Mouse (Mus musculus): ENCODE data around the gene Pum2.

The Pum2 gene

DNA sequence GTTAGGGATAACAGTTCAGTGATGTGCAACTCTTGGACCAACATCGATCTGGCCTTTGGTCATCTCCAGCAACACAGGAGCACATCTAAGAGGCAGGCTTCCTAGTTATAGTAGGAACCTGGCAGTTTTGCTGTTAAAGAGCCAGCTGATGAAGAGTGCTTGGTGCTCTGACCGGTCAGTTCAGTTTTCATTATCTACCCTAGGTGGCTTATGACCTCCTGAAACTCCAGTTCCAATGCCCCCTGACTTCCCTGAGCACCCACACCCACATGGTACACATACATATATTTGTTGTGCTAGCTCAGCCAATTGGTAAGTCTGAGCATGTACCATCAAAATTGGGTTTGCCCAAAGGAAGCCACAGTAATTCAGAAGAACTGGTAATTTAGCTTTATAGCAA, 79.7 kb downstream of the Pum2 start:
- in situ Hi-C loops (cut with MboI; ENCODE audit: unreplicated experiment in 2 of 2) = loop anchor here in 1 of 2 experiments (25.0 kb wide), 1 partner anchor 259 kb away; no protein-coding TSS in a partner anchor

DNA sequence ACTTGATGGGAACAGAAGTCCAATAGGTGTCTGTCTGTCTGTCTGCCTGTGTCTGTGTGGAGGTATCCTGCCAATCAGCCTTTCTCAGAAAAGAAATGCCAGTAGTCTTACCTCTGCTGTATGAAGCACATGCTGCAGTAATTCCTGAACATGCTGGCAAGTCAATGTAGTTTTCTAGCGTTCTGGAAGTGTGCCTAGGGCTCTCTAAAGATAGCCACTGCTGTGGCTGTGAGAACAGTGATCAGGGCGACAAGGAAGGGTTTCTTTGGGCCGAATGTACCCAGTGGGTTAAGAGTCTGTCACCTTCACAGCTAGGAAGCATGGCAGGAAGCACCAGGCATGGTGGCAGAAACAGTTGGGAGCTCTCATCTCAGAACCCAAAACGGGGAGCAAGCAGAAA, 80.2 kb downstream of the Pum2 start:
- in situ Hi-C loops (cut with MboI; ENCODE audit: unreplicated experiment in 2 of 2) = loop anchor here in 1 of 2 experiments (25.0 kb wide), 1 partner anchor 258 kb away; no protein-coding TSS in a partner anchor

DNA sequence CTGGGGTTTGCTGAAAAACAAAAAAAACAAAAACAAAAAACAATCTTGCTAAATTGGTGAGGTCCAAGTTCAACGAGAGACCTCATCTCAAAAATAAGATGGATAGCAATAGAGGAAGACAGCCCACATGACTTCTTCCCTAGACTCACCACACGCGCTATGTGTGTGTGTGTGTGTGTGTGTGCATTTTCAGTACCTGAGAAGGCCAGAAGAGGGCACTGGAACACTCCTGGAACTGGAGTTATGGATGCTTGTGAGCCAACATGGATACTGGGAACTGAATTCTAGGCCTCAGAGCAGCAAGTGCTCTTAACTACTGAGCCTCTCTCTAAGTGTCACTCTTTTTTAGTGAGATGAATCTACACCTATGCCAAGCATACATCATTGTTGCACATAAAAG, 84.1 kb downstream of the Pum2 start:
- in situ Hi-C loops (cut with MboI; ENCODE audit: unreplicated experiment in 2 of 2) = loop anchor here in 1 of 2 experiments (25.0 kb wide), 1 partner anchor 254 kb away; no protein-coding TSS in a partner anchor

DNA sequence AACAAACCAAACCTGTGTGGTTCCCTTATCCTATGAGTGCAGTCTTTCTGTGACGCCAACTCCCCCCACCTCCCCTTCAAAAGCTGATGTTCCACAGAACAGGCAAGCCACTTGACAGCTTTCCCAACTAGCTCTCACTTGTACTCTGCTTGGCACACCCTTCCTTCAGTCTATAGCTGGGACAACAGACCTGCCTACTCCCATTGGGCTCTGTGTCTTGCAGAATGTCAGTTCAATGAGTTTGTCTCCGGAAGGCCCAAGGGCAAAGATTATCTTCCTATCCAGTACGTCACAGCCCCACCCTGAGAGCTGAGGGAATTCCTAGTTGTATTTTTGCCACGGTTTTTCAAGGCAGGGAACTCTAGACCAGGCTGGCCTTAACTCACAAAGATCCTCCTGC, 85.2 kb downstream of the Pum2 start:
- in situ Hi-C loops (cut with MboI; ENCODE audit: unreplicated experiment in 2 of 2) = loop anchor here in 1 of 2 experiments (25.0 kb wide), 1 partner anchor 253 kb away; no protein-coding TSS in a partner anchor

DNA sequence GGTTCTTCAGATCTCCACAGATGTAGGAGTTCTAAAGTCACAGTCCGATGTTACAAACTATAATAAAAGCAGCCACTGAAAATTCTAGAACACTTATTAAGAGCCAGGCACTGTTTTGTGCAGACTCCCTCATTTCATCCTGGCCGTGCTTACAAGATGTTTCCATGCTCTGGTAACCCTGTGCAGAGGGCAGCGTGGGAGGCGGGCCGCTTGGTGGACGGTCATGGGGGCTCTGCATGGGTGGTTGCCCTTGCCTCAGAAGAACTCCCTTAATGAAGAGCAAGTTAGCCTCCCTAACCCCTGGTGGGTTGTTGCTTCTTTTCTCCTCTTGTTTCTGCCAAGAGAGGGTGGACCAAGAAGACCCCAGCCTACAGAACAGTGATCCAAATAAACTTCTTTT, 85.8 kb downstream of the Pum2 start:
- in situ Hi-C loops (cut with MboI; ENCODE audit: unreplicated experiment in 2 of 2) = loop anchor here in 1 of 2 experiments (25.0 kb wide), 1 partner anchor 253 kb away; no protein-coding TSS in a partner anchor

DNA sequence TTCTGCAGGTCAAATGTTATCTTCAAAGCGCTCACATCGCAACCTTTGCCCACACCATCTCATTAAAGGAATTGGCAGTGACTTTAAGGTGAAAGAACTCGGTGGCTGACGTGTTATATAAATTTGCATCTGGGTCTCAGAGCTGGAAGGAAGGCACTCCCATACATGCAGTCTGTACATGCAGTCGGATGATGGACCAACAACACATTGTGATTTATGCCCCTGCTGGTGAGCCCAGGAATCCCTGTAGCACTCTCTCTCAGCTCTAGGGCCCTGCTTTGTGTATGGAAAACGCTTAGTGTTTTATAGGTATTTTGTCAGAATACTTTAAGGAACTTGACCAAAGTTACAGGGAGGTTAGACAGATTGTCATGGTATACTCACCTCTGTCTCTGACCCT, 86.6 kb downstream of the Pum2 start:
- in situ Hi-C loops (cut with MboI; ENCODE audit: unreplicated experiment in 2 of 2) = loop anchor here in 1 of 2 experiments (25.0 kb wide), 1 partner anchor 252 kb away; no protein-coding TSS in a partner anchor

DNA sequence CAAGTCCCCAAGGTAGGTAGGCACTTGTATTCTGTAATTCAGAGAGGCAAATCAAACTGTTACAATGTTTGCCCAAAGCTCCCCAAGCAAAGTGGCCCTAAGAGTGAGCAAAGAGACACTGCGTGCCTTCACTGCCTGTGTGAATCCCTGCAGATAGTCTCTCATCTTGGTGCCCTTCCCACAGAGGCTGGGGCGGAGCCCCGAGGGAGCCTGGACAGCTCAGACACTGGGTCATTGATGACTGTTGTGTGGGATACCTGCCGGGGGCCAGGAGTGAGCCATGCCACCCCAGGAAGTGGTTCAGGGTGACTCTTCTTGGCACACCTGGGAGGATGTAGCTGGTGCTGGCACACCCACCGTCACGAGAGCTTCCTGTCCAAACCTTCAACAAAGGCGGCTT, 87.1 kb downstream of the Pum2 start:
- in situ Hi-C loops (cut with MboI; ENCODE audit: unreplicated experiment in 2 of 2) = loop anchor here in 1 of 2 experiments (25.0 kb wide), 1 partner anchor 251 kb away; no protein-coding TSS in a partner anchor

DNA sequence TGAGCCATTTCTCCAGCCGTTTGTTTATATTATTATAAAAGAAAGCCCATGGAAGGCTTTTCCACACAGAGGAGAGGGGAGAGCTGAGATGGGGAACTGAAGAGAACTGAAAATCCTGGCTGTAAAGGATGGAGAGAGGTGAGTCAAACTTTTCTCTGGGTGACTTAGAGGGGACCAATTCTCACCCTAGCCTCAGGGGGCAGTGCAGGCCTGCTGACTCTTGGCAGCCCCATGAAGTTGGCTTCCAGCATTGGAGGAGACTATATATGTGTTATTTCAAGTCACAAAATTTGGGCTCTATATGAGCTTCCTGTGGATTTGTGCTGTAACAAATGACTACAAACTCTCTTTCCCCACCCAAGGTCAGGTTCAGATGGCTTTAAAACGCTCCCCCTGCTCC, 88.7 kb downstream of the Pum2 start:
- in situ Hi-C loops (cut with MboI; ENCODE audit: unreplicated experiment in 2 of 2) = loop anchor here in 1 of 2 experiments (25.0 kb wide), 1 partner anchor 250 kb away; no protein-coding TSS in a partner anchor

DNA sequence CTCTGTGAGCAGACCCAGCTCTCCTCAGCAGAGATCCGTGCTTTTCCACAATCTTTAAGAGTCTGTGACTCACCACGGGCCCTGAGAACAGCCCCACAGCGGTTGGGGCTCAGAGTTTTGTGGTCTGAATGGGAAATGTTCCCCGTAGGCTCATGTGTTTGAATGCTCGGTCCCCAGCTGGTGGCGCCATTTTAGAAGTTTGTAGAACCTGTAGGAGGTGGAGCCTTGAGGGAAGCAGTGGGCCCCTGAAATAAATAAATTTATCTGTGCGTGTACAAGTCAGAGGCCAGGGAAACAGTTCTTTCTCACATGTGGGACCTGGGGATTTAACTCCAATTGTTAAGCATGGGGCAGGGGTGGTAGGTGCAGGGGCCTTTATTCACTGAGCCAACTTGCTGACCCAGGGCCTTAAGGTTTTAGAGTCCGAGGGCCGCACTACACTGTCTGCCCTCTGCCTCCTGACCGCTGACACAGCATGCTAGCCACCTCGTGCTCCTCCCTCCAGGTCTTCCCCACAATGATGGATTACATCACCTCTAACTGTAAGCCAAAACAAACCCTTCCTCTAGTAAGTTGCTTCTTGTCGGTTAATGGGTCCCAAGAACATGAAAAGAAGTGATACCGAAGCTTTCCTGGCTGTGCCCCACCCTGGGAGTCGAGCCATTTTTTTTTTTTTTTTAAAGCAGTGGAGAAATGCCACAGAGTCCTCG, 90.4 kb downstream of the Pum2 start:
- in situ Hi-C loops (cut with MboI; ENCODE audit: unreplicated experiment in 2 of 2) = loop anchor here in 1 of 2 experiments (25.0 kb wide), 1 partner anchor 248 kb away; no protein-coding TSS in a partner anchor

DNA sequence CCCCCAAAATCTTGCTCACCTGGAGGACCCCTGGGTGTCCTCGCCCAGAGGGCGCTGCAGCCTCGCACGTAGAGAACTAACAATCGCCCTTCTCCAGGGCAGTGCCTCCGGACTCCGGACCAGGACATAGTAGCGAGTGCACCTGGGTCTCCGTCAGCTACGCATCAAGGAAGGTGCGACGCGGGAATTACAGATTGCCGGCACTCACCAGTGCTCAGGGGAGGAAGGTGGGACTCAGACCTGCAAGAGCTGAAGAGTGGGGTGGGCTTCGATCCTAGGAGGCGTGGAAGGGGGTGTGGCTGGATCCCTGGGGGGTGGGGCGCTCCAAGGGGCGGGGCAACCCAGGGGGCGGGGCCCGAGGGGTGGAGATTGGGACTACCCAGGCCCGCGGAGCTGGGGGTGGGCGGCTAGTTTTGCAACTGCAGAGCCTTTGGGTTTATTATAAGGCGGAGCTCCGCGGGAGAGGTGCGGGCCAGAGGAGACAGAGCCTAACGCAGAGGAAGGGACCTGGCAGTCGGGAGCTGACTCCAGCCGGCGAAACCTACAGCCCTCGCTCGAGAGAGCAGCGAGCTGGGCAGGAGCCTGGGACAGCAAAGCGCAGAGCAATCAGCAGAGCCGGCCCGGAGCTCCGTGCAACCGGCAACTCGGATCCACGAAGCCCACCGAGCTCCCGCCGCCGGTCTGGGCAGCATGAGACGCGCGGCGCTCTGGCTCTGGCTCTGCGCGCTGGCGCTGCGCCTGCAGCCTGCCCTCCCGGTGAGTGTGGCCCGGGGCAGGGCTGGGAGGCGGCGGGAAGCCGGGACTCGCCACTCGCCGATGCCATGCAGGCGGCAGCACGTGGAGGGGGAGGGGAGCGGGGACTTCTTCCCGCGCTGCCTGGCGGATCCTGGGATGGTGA, 97.3 kb downstream of the Pum2 start, which contains the start of gene Sdc1:
Gene Sdc1 (plus strand): TSS at position 378 of the 898 bp plus-strand sequence.
- in situ Hi-C loops (cut with MboI; ENCODE audit: unreplicated experiment in 2 of 2) = loop anchor here (5.0 to 25.0 kb wide), 3 partner anchors 114 to 241 kb away; no protein-coding TSS in a partner anchor

DNA sequence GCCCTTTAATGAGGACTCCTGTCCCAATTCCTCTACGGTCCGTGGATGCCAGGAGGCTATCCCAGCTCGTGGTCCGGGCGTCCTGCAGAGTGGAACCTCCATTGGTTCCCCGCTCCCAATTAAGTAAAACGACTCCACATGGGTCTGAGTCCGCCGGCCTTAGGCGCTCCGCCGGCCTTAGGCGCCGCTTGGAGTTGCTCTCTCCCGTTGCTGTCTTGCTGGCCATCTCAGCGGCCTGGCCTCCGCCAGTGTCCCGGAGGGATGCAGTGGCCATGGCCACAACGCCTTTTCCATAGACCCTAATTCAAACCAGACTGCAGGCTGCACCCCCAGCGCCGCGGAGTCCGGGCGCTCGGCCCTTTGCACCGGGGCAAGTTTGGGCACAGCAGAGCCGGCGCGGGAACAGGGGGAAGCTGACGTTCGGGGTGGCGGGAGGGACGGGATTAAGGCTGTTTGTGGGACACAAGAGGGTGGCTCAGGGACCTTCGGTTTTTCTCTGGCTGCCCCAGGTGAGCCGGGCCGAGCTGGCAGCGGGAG, 98.0 kb downstream of the Pum2 start:
- in situ Hi-C loops (cut with MboI; ENCODE audit: unreplicated experiment in 2 of 2) = loop anchor here (5.0 to 25.0 kb wide), 3 partner anchors 113 to 240 kb away; no protein-coding TSS in a partner anchor

DNA sequence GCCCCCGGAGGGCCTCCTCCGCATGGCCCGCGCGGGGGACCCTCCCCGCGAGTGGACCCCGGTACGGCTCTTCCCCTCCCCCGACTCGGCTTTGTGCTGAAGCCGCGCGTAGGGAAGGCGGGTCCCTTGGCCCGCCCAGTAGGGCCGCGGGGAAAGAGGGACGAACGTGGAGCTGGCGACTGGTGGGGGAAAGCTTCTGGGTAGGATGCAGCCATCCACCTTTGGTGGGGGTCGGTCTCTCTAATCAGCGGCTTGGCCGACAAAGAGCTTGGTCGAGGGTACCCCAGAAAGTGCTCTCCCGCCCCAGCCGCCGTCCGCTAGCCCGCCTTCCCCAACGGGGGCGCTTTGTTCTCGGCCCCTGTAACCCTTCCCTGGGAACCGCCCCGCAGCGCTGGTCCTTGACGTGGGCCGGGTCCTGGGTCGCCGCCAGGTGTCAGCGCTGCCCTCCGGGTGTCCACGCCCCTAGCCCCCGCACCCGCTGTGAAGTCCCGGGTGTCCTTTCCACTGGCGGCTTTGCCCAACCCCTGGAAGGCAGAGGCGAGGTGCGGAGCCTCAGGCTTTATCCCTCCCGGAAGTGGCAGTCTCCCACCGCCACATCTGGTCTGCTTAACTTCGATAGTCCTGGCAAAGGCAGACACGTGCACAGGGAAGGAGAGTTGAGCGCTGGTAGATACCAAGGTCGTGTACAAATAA, 98.7 kb downstream of the Pum2 start:
- in situ Hi-C loops (cut with MboI; ENCODE audit: unreplicated experiment in 2 of 2) = loop anchor here (5.0 to 25.0 kb wide), 3 partner anchors 112 to 240 kb away; no protein-coding TSS in a partner anchor

DNA sequence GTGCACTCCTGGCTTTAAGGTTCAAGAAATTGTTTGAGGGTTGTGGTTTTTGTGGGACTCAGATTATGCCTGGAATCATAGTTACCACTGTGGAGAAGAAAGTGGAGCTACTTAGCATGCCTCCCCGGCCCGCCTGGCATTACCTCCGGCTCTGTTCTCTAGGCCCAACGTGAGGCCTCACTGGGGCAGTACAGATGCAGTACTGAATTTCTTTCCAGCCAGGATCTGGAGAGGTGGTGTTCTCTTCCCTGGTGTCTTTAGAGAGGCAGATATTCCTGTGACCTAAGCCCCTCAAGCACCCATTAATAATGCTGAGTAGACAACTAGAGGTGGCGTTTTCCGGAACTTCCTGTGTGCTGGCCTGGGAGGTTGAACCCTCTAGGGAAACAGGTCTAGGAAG, 99.4 kb downstream of the Pum2 start:
- in situ Hi-C loops (cut with MboI; ENCODE audit: unreplicated experiment in 2 of 2) = loop anchor here (5.0 to 25.0 kb wide), 3 partner anchors 111 to 239 kb away; no protein-coding TSS in a partner anchor

DNA sequence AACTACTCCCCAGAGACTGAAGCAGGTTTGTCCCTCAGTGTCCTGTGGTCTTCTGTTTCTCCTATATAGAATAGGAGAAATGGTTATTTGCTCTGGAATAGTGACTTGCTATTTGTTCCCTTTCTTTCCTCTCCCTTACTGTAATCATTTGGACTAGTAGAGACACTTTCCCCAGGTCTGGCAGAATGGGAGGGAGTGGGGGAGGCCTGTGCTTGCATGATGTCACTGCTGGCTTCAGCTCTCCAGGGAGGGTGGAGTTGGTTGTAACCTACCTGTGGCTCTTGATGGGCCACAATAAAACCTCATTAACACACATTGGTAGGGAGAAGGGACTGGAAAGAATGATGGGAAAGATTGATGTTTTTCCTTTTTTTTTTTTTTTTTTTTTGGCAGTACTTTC, 100.2 kb downstream of the Pum2 start:
- in situ Hi-C loops (cut with MboI; ENCODE audit: unreplicated experiment in 2 of 2) = loop anchor here (5.0 to 25.0 kb wide), 3 partner anchors 111 to 238 kb away; no protein-coding TSS in a partner anchor

DNA sequence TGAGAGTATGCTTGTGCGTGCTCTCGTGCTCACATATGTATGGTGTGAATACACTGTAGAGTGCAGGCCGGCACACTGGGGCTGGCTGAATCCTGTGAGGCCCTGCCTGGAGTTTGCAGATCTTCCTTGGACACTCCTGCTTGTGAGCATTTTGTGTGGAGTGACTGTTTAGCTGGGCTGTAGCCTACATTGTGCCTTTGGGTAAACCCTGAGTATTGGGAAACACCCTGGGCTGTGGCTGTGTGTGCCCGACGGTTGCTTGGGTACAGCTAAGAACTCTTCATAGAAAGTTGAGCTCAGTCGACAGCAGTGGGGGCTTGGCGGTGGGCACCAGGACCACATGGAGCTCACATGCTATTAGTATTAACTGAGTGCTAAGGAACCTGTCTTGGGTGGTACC, 102.3 kb downstream of the Pum2 start:
- in situ Hi-C loops (cut with MboI; ENCODE audit: unreplicated experiment in 2 of 2) = loop anchor here in 1 of 2 experiments (10.0 kb wide), 1 partner anchor 109 kb away; no protein-coding TSS in a partner anchor

DNA sequence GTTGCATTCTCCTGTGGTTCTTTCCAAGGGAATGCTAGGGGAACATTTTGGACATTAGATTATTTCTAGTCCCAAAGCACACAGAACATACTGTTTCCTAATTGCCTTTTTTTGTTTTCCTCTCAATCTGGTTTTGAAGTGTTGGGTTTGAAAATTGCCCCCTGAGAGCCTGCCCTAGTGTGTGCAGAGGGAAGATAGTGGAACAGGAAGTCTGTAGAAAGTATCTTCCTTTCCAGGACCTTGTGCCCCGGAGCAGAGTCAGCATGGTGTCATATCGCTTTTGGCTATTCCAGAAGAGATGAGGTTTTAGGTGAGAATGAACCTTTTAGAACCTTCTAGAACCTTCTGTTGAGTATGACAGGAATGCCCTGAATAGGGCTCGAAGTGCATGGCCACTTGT, 102.8 kb downstream of the Pum2 start:
- in situ Hi-C loops (cut with MboI; ENCODE audit: unreplicated experiment in 2 of 2) = loop anchor here in 1 of 2 experiments (10.0 kb wide), 1 partner anchor 108 kb away; no protein-coding TSS in a partner anchor

DNA sequence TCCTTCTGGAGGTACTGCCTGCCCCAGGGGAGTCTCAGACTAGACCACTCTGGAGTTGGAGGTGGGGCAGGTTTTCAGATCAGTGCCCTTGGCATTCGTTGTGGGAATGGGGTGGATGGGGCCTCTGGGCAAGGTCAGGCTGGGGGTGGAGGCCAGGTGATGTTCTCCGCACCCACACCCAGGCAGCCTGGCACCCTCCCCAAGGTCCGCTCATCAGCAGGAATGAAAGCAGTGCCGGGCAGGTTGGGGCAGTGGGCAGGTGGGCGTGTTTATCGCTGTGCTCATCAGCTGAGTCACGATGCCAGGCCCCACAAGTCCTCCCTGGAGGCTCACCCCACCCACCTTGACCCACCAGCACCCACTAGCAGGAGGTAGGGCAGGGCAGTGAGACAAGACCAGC, 104.2 kb downstream of the Pum2 start:
- in situ Hi-C loops (cut with MboI; ENCODE audit: unreplicated experiment in 2 of 2) = loop anchor here in 1 of 2 experiments (10.0 kb wide), 1 partner anchor 107 kb away; no protein-coding TSS in a partner anchor

DNA sequence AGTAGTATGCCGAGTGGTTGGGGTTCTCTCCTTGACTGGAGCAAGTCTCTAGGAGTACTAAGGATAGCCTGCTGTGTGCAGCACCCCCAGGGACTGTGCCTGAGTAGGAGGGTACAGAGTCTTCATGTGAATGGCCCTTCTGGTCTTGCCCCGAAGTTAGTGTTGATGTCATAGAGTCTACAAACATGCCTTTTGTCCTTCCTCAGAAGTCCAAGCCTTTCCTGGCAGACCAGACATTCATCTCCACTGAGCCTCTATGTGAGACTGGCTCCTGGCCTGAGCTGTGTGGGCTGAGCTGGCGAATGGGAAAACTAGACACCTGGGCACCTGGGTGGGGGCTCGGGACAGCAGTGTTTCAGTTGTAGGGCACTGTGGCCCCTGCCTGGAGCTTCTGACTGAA, 105.9 kb downstream of the Pum2 start:
- in situ Hi-C loops (cut with MboI; ENCODE audit: unreplicated experiment in 2 of 2) = loop anchor here in 1 of 2 experiments (10.0 kb wide), 1 partner anchor 105 kb away; no protein-coding TSS in a partner anchor

DNA sequence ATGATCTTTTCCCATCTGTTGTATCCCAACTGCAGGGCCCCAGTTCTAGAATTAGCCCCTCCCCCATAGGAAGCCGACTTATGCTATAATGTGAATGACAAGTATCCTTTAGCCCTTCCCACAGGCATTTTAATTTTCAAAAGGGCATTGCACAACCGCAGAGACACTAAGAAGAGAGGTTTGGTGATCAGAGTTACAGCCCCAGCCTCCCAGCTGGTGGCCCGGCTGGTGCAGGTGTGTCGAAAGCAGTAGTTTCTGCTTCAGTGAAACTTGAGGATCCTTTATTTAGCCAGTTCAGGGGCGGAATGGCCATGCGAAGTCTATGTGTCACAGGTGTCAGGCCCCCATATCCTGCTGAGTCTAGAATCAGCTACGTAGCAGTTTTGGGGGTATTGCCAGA, 107.2 kb downstream of the Pum2 start:
- in situ Hi-C loops (cut with MboI; ENCODE audit: unreplicated experiment in 2 of 2) = no loop called here

Data from v-Abl transformed pro-B cells (cell line).